Mouse (Mus musculus): ENCODE data around the gene B4galt3.
A peak's percentile ranks its signal among the peaks of the same experiment; 100 is the strongest.

- TF ChIP-seq EP300 (IDR thresholded peaks at IDR 0.05), result 0 out of 2 replicates have a peak, but pooled peaks have one; percentile 27
- TF ChIP-seq CTCF (IDR thresholded peaks at IDR 0.05), result no peak
Observed at GRCm38 (mm10) chr1:171309321-171309720, 39.2 kb downstream of the B4galt3 start.
